Mouse (Mus musculus) megakaryocyte, embryonic 14.5 days (primary cell): ENCODE results near the gene Gtsf1. TPM values are rescaled to one million over a fixed set of nuclear protein-coding genes. Genes with fewer than 3 reads are reported as not detected.

Experiments
- H3K27me3 ChIP-seq: replicated peaks from 2 replicates; pipeline ENCODE3; 2012; ENCODE audit warnings: inconsistent platforms
- H3K36me3 ChIP-seq: replicated peaks from 2 replicates; pipeline ENCODE3; 2012; ENCODE audit warnings: low read length, inconsistent platforms, mixed read lengths
- H3K4me1 ChIP-seq: 2 replicates; pipeline ENCODE4 v1.6.1; 2012; ENCODE audit warnings: inconsistent platforms
- H3K4me3 ChIP-seq: replicated peaks from 2 replicates; pipeline ENCODE3; 2012; ENCODE audit warnings: moderate library complexity, mild to moderate bottlenecking, inconsistent platforms
- H3K9me3 ChIP-seq: 2 replicates; pipeline ENCODE4 v1.6.1; 2012; ENCODE audit warnings: inconsistent platforms
- FLI1 ChIP-seq: IDR thresholded peaks from 2 replicates; pipeline ENCODE4 v1.6.1; 2012; ENCODE audit warnings: low read length, inconsistent platforms, mixed read lengths
- GATA1 ChIP-seq: IDR thresholded peaks from 3 replicates; pipeline ENCODE4 v1.6.1; 2012; ENCODE audit warnings: mixed read lengths, low read length, inconsistent platforms, borderline replicate concordance
- polyA plus RNA-seq: library from polyadenylated mRNA; stranded (reverse); fragments of >175 nt; gene quantifications from 2 replicates; pipeline ENCODE4 v1.2.3, GENCODE M21; 2012; ENCODE audit warnings: low replicate concordance; ENCODE audit not compliant: insufficient read depth

Gene Gtsf1
- polyA plus RNA-seq, 1 experiment, result not detected

DNA sequence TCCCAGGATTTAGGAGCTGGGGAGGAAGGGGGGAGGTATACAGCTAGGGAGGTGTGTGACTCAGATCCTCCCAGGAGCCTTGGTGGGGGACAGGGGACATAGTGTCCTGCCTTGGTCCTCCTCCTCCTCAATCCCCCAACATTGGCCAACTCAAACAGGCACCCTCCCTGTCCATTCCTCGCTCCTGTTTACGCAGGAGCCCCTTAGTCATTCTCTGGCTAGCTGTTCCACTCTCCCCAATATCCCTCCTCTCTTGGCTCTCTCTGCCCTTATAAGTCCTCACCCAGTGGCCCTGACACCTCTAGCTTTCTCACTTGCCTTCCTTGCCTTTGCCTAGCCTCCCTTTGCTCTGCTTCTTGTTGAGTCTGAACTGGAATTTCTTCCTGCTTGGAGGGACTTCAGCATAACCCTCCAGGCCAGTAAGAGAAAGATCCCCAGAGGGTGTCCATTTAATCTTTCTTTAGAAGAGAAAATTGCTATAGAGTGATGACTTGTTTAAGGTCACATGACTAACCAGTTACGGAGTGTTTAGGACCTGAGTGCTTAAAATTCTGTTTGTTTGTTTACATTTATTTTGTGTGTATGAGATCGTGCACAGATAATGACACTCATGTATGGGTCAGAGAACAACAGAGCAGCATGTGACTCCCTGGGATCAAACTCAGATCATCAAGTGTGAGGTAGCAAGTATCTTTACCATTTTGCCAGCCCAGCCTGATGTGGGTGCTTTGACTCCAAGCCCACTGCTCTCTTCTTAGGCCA, 61.9 kb downstream of the Gtsf1 start:
- Histone ChIP-seq H3K4me1 (peaks cover 73% of the 10 kb centered on the region), H3K9me3 (no peaks in the 10 kb centered on the region), H3K36me3 (no peaks in the 10 kb centered on the region), H3K4me3 (peak overlapping the region; percentile 14), H3K27me3 (peaks cover 2% of the 10 kb centered on the region)
- TF ChIP-seq FLI1 (no peak), GATA1 (no peak)

- peaks cover 2% of the 10 kb centered on the region for H3K27me3 ChIP-seq
- peaks cover 87% of the 10 kb centered on the region for H3K4me1 ChIP-seq
- no peaks in the 10 kb centered on the region for H3K9me3 ChIP-seq
- TF ChIP-seq FLI1, result no peak
- peaks cover 7% of the 10 kb centered on the region for H3K36me3 ChIP-seq
- H3K4me3 ChIP-seq, result peak within 1 kb of the TSS; percentile 97
Observed at GRCm38 (mm10) chr15:103366376-103367149, 63.7 kb downstream of the Gtsf1 start, which contains the start of gene Itga5. TSS of gene Itga5 (minus strand) at chr15:103366763.

DNA sequence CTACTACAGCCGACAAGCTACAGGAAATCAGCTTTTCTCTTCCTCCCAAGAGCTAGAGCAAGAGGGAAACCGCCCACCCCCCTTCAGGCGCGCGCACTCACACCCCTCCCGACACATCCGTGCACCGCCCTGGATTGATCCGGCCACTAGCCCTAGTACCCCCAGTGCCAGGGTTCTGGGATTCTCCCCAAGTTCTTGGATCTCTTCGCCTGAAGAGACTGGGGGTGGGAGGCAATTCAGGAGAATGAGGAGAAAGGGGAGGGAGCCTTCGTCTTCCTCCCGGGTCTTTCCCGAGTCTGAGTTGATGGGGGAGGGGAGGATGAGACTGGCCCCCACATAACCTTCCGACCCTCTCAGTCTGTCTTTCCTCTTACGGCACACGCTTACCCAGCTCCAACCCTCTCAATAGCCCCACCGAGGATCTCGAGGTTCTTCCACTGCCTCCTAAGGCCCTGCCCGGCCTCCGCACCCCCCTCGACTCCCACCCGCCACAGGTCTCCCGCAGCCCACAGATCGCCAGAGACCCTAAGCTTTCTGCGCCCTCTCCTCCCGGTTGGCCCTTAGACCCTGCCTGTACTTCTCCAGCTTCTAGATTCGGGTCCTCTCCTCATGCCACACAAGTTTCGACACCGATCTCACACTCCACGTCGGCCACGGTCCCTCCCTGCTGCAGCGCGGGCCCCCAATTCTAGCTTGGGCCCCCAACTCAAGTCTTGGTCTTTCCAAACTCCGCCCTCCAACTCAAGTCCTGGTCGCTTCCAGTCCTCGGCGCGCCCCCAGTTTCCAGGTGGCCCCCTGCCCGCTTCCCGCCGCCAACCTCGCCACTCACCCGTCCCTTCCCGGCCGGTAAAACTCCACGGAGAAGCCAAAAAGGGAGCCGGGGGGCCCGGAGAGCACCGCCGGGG, 64.5 kb downstream of the Gtsf1 start:
- Histone ChIP-seq H3K4me1 (peaks cover 88% of the 10 kb centered on the region), H3K36me3 (peaks cover 12% of the 10 kb centered on the region), H3K4me3 (peak overlapping the region; percentile 97), H3K27me3 (peaks cover 2% of the 10 kb centered on the region), H3K9me3 (no peaks in the 10 kb centered on the region)
- TF ChIP-seq GATA1 (no peak), FLI1 (no peak)

DNA sequence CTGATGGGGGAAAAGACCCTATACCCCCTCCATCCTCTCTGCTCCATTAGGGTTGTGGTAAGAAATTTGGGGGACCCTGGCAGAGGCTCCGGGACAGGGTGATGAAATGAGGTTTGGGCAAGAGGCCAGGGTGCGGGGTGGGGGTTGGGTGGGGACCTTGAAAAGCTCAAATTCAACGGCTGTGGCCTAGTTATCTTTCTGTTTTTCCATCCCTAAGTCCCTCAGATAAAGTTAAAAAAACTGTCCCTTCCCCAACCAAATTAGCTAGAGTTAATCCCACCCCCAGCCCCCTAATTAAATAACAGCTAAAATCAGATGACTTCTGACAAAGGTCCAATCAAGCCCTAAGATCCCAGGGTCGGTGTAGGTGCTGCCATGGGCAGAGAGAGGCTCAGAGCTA, 65.5 kb downstream of the Gtsf1 start:
- no peaks in the 10 kb centered on the region for H3K9me3 ChIP-seq
- peaks cover 88% of the 10 kb centered on the region for H3K4me1 ChIP-seq
- no peak for TF ChIP-seq FLI1
- no peak for TF ChIP-seq GATA1
- peak overlapping the region; percentile 97 for H3K4me3 ChIP-seq
- H3K36me3 ChIP-seq, result peaks cover 19% of the 10 kb centered on the region
- peaks cover 2% of the 10 kb centered on the region for H3K27me3 ChIP-seq

GRCm38 (mm10) chr15:103363809-103364208, 66.5 kb downstream of the Gtsf1 start:
- no peak for TF ChIP-seq FLI1
- TF ChIP-seq GATA1, result no peak
- H3K9me3 ChIP-seq, result no peaks in the 10 kb centered on the region
- peaks cover 90% of the 10 kb centered on the region for H3K4me1 ChIP-seq
- H3K4me3 ChIP-seq, result no peak overlapping the region
- H3K36me3 ChIP-seq, result peaks cover 20% of the 10 kb centered on the region
- peaks cover 2% of the 10 kb centered on the region for H3K27me3 ChIP-seq

DNA sequence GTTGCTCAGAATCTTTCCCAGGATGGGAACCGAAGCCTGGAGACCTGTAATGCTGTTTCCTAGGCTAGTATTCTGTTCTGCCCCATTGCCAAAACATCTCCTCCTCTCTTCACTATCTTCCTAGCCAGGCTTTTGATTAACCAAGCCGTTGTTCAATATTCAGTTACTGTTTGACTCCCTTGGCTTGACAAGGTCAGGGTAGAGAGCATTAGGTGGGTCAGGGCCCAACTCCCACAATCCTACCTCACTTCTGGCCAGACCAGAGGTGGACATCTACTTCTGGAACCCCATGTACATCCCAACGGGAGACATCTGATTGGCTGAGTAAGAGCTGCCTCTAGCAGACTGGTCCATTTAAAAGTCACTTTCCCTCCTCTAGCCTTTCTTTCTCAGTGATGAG, 67.3 kb downstream of the Gtsf1 start:
- Histone ChIP-seq H3K36me3 (peaks cover 25% of the 10 kb centered on the region), H3K9me3 (no peaks in the 10 kb centered on the region), H3K27me3 (no peaks in the 10 kb centered on the region), H3K4me3 (no peak overlapping the region), H3K4me1 (peaks cover 93% of the 10 kb centered on the region)
- TF ChIP-seq GATA1 (no peak), FLI1 (no peak)

- H3K27me3 ChIP-seq, result no peaks in the 10 kb centered on the region
- TF ChIP-seq GATA1 (no peak), FLI1 (no peak)
- no peak overlapping the region for H3K4me3 ChIP-seq
- H3K36me3 ChIP-seq, result peaks cover 31% of the 10 kb centered on the region
- peaks cover 93% of the 10 kb centered on the region for H3K4me1 ChIP-seq
- no peaks in the 10 kb centered on the region for H3K9me3 ChIP-seq
Observed at GRCm38 (mm10) chr15:103362333-103362732, 67.9 kb downstream of the Gtsf1 start.

GRCm38 (mm10) chr15:103361269-103361668, 69.0 kb downstream of the Gtsf1 start:
- Histone ChIP-seq H3K9me3 (no peaks in the 10 kb centered on the region), H3K4me3 (peak overlapping the region; percentile 69), H3K36me3 (peaks cover 41% of the 10 kb centered on the region), H3K4me1 (peaks cover 94% of the 10 kb centered on the region), H3K27me3 (no peaks in the 10 kb centered on the region)
- TF ChIP-seq GATA1 (no peak), FLI1 (no peak)

DNA sequence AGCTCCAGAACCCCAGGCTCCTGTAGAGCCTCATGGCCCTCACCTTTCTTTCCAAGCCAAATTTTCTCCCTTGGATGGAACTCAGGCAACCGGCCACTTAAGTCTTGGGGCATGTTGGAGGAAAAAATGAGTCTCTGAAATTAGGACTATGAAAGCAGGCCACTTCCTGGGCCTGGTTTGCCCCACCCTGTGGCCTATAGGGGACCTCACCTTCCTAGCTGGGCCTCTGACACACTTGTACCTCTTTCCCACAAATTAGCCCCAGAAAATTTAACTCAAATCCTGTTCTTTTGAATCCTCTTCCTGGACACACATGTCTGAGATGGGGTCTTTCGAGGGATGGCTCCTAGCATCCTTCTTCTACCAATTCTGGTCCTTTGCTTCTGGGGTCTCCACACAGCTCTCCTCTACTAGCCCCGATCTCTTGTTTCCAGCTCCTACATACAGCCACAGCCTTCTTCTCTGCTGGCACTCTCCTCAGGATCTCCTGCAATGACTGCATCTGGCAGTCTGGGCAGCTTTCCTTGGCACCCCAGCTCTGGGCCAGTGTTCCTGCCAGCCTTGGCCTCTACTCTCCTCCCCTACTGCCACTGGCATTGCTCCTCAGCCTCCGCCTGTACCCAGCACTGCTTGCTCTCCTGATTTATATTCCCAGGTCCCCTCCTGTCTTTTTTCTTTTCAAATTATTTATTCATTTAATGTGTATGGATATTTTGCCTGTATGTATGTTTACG, 70.2 kb downstream of the Gtsf1 start:
- Histone ChIP-seq H3K4me3 (no peak overlapping the region), H3K36me3 (peaks cover 54% of the 10 kb centered on the region), H3K4me1 (peaks cover 92% of the 10 kb centered on the region), H3K9me3 (no peaks in the 10 kb centered on the region), H3K27me3 (no peaks in the 10 kb centered on the region)
- no peak for TF ChIP-seq GATA1
- no peak for TF ChIP-seq FLI1
